Mouse (Mus musculus): ENCODE data around the gene A730046J19Rik. TPM values are rescaled to one million over a fixed set of nuclear protein-coding genes. Genes with fewer than 3 reads are reported as not detected.

The A730046J19Rik gene
- 0.39 and 0.44 TPM in 2 replicates for polyA plus RNA-seq (2015; fragmentation: Nextera tagmentation; extraction: Ambion mirVana)

- Histone ChIP-seq H3K4me1 (ENCODE audit: control insufficient read depth, insufficient read depth, low read length) (no peaks in the 10 kb centered on the region), H3K9ac (ENCODE audit: low read depth, low read length) (no peak within 1 kb of the TSS), H3K4me2 (ENCODE audit: low read depth, low read length) (peak within 1 kb of the TSS; percentile 30), H3K27me3 (replicated peaks; ENCODE audit: control insufficient read depth, insufficient read depth, low read length) (no peaks in the 10 kb centered on the region), H3K27ac (ENCODE audit: low read length) (no peak within 1 kb of the TSS), H3K4me3 (ENCODE audit: low read length) (peak within 1 kb of the TSS; percentile 16; the same call in 1 of the 2 replicates), H3K36me3 (ENCODE audit: control insufficient read depth, insufficient read depth, low read length) (no peaks in the 10 kb centered on the region), H3K9me3 (ENCODE audit: control insufficient read depth, low read length) (no peaks in the 10 kb centered on the region)
- WGBS = 21% methylated on average over 8 of the region's 8 CpGs
- no peak for ATAC-seq
Measured at GRCm38 (mm10) chrX:144153523-144153922, at the start of gene A730046J19Rik. Gene A730046J19Rik, plus strand, starts transcription at chrX:144153695.

DNA sequence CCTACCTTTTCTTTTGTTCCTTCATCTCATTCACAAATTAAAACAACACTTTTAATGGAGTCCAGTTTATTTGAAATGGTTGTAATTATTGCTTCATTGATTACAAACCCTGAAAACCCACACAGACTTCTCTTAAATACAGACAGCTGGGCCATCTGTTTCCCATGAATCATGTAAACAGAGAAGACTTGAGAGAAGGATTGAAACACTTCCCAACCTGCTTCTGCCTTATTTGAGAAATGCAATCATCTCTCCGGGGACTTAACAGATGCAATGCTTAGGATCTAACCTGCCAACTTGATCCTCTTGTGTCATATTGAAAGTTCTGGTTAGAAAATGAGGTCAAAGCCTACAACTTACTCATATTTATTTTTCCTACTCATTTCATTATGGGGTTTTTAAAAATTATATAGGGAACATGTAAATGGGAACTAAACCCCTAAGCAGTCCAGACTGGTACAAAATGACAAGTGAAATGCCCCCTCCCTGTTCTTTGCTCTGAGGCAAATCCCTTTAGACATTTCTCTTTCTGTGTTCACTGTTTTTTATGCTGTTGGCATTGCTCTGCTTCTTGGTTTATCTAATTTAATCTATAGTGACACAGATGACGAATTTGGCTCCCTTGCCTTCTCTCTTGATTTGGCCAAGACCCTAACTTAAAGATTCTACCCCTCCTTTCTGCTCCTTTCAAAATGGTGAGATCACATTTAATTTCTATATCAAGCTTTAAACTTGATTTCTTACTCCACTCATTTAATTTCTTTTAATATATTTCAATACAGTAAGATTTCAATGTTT is 48.7 kb upstream of the A730046J19Rik start:
- ATAC-seq = no peak
- H3K4me2 ChIP-seq (ENCODE audit: low read depth, low read length) = no peak overlapping the region
- WGBS = 62% methylated on average over 2 of the region's 2 CpGs
- H3K9ac ChIP-seq (ENCODE audit: low read depth, low read length) = no peak overlapping the region
- no peaks in the 10 kb centered on the region for H3K4me1 ChIP-seq (ENCODE audit: control insufficient read depth, insufficient read depth, low read length)
- no peaks in the 10 kb centered on the region for H3K9me3 ChIP-seq (ENCODE audit: control insufficient read depth, low read length)
- H3K4me3 ChIP-seq (ENCODE audit: low read length) = no peak overlapping the region
- H3K27ac ChIP-seq (ENCODE audit: low read length) = no peak overlapping the region
- H3K27me3 ChIP-seq (replicated peaks; ENCODE audit: control insufficient read depth, insufficient read depth, low read length) = no peaks in the 10 kb centered on the region
- H3K36me3 ChIP-seq (ENCODE audit: control insufficient read depth, insufficient read depth, low read length) = no peaks in the 10 kb centered on the region

DNA sequence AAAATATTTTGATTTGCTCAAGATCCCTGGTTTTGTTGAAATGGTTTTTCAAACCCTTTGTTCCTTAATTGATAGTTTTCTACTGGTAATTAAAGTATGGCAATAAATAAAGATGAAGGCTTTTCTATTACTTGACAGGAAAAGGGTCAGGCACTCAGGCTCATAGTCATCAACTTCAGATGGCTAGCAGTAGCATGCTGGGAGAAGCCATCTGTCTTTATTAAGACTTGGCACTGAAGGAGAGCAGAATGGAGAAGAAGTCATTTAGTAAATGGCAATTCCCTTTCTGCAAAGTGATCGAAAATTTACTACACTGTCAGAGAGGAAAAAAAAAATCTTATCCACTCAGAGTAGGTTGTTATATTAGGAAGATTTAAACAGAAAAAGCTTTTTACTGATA is 17.2 kb upstream of the A730046J19Rik start:
- H3K4me3 ChIP-seq (ENCODE audit: low read length) = no peak overlapping the region
- no peaks in the 10 kb centered on the region for H3K27me3 ChIP-seq (replicated peaks; ENCODE audit: control insufficient read depth, insufficient read depth, low read length)
- WGBS = 62% methylated on average over 1 of the region's 1 CpGs
- no peak overlapping the region for H3K4me2 ChIP-seq (ENCODE audit: low read depth, low read length)
- no peaks in the 10 kb centered on the region for H3K36me3 ChIP-seq (ENCODE audit: control insufficient read depth, insufficient read depth, low read length)
- no peak overlapping the region for H3K9ac ChIP-seq (ENCODE audit: low read depth, low read length)
- H3K27ac ChIP-seq (ENCODE audit: low read length) = no peak overlapping the region
- H3K9me3 ChIP-seq (ENCODE audit: control insufficient read depth, low read length) = no peaks in the 10 kb centered on the region
- ATAC-seq = no peak
- no peaks in the 10 kb centered on the region for H3K4me1 ChIP-seq (ENCODE audit: control insufficient read depth, insufficient read depth, low read length)

DNA sequence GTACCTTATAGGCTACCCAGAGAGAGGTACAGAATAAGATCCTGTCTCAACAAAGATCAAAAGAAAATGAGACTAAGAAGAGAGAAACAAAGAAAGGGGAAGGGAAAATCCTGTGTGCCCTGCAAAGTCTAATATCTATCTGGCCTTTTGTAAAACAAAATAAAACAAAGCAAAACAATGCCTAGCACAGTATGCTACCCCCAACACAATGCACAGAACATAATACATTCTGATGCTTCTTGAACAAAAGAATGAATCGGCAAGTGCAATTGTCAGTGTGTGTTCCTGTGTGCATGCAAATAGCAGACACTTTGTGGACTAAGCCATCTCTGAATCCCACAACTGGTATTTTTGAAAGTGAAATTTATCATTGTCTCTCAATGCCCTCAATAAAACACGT is 3.5 kb upstream of the A730046J19Rik start:
- Histone ChIP-seq H3K4me2 (ENCODE audit: low read depth, low read length) (no peak overlapping the region), H3K27ac (ENCODE audit: low read length) (no peak overlapping the region), H3K4me3 (ENCODE audit: low read length) (no peak overlapping the region), H3K27me3 (replicated peaks; ENCODE audit: control insufficient read depth, insufficient read depth, low read length) (no peaks in the 10 kb centered on the region), H3K9ac (ENCODE audit: low read depth, low read length) (no peak overlapping the region), H3K9me3 (ENCODE audit: control insufficient read depth, low read length) (no peaks in the 10 kb centered on the region), H3K36me3 (ENCODE audit: control insufficient read depth, insufficient read depth, low read length) (no peaks in the 10 kb centered on the region), H3K4me1 (ENCODE audit: control insufficient read depth, insufficient read depth, low read length) (no peaks in the 10 kb centered on the region)
- no peak for ATAC-seq
- WGBS = 78% methylated on average over 2 of the region's 2 CpGs

GRCm38 (mm10) chrX:144154111-144154510 is 616 bp downstream of the A730046J19Rik start:
- no peak overlapping the region for H3K4me3 ChIP-seq (ENCODE audit: low read length)
- WGBS = 24% methylated on average over 7 of the region's 7 CpGs

GRCm38 (mm10) chrX:144162936-144163335 is 9.4 kb downstream of the A730046J19Rik start:
- no peaks in the 10 kb centered on the region for H3K36me3 ChIP-seq (ENCODE audit: control insufficient read depth, insufficient read depth, low read length)
- no peaks in the 10 kb centered on the region for H3K27me3 ChIP-seq (replicated peaks; ENCODE audit: control insufficient read depth, insufficient read depth, low read length)
- no peak for ATAC-seq
- 50% methylated on average over 5 of the region's 5 CpGs for WGBS
- no peaks in the 10 kb centered on the region for H3K9me3 ChIP-seq (ENCODE audit: control insufficient read depth, low read length)
- no peak overlapping the region for H3K4me2 ChIP-seq (ENCODE audit: low read depth, low read length)
- H3K4me1 ChIP-seq (ENCODE audit: control insufficient read depth, insufficient read depth, low read length) = no peaks in the 10 kb centered on the region
- no peak overlapping the region for H3K4me3 ChIP-seq (ENCODE audit: low read length)
- no peak overlapping the region for H3K9ac ChIP-seq (ENCODE audit: low read depth, low read length)
- H3K27ac ChIP-seq (ENCODE audit: low read length) = no peak overlapping the region

More at GRCm38 (mm10) chrX:144154111-144154510, 616 bp downstream of the A730046J19Rik start:
- no peaks in the 10 kb centered on the region for H3K4me1 ChIP-seq (ENCODE audit: control insufficient read depth, insufficient read depth, low read length)
- no peaks in the 10 kb centered on the region for H3K36me3 ChIP-seq (ENCODE audit: control insufficient read depth, insufficient read depth, low read length)
- no peak overlapping the region for H3K27ac ChIP-seq (ENCODE audit: low read length)
- H3K9me3 ChIP-seq (ENCODE audit: control insufficient read depth, low read length) = no peaks in the 10 kb centered on the region
- no peaks in the 10 kb centered on the region for H3K27me3 ChIP-seq (replicated peaks; ENCODE audit: control insufficient read depth, insufficient read depth, low read length)
- no peak for ATAC-seq
- peak overlapping the region; percentile 30 for H3K4me2 ChIP-seq (ENCODE audit: low read depth, low read length)
- H3K9ac ChIP-seq (ENCODE audit: low read depth, low read length) = no peak overlapping the region

Other genes starting within 250 kb of the A730046J19Rik start
- gene Dcx, start 220.4 kb upstream of the A730046J19Rik start, polyA plus RNA-seq (2015; fragmentation: Nextera tagmentation; extraction: Ambion mirVana) = 1.8 and 2.1 TPM in 2 replicates
- gene Alg13, start 164.1 kb downstream of the A730046J19Rik start, polyA plus RNA-seq (2015; fragmentation: Nextera tagmentation; extraction: Ambion mirVana) = 10.7 and 11.6 TPM in 2 replicates